Mouse (Mus musculus) urinary bladder, adult 2 months (tissue): ENCODE results near the gene Hexb. TPM values are rescaled to one million over a fixed set of nuclear protein-coding genes. Genes with fewer than 3 reads are reported as not detected.

Source experiments
- DNase-seq: peaks from one replicate; pipeline ENCODE4 v3.0.0; 2022; ENCODE audit warnings: low spot score
- polyA plus RNA-seq: library from polyadenylated mRNA; depleted of rRNA; stranded (reverse); fragments of >200 nt; gene quantifications from 2 replicates; pipeline ENCODE4 v1.2.3, GENCODE M21; 2012

The Hexb gene
- polyA plus RNA-seq, 1 experiment, result 113 TPM

DNA sequence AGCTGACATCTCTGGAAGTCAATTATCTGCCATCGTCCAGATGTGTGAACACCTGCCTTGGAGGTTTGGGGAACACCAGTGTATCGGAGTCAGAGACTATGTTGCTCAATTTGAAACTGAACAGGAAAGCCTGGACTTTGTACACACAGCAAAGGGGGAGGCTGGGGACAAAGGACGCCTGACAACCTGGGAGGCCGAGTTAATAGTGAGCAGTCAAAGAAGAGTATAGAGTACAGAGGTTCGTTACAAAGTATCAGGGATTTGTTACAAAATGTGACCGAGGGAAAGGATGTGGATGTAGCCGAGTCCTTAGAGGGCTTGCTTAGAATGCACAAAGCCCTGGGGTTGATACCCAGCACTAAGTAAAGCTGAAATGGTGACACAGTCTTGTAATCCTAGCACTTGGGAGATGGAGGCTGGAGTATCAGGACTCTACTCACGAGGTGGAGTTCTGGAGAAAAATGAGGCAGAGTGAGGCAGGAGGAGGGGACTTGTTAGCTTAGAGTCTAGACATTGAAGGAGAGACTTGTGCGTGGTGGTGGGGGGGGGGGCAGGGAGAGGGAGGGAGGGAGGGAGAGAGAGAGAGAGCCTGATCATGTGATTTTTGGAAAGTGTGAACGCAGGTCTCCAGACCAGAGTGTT is 26.3 kb upstream of the Hexb start:
- no peak for DNase-seq

DNA sequence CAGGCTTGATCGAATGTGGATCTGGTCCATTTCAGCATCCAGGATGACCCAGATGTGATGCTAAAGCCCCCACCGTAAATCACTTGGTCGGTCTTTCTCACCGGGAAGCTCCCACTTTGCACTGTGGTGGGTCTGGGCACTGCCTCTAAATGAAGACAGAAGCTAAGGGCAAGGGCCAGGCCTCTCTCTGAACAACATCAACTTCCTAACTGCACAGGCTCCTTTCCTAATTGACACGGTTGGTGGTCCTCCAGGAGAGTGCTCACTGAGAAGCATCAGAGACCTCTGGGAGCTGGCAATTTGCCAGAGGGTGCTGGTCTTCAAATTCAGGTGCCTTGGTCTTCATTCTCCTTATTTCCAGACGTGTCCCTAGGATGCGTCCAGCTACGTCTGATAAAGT is 25.7 kb upstream of the Hexb start:
- no peak for DNase-seq

DNA sequence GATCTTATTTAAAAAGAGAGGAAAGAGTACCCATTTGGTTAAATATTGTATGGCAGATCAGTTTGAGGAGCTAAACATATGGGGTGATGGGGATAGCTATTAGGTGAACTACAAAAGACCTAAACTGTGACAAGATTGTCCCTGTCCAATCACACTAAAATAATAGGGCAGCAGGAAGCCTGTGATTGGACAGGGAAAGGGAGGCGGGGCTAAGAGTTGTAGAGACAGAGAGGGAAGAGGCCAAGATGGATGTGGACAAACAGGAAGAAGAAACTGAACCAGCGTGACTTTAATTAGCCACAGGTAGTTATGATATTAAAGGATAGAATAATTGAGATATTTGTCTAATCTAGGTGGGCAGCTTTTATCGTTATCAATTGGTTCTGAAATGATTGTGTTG is 21.9 kb upstream of the Hexb start:
- no peak for DNase-seq

DNA sequence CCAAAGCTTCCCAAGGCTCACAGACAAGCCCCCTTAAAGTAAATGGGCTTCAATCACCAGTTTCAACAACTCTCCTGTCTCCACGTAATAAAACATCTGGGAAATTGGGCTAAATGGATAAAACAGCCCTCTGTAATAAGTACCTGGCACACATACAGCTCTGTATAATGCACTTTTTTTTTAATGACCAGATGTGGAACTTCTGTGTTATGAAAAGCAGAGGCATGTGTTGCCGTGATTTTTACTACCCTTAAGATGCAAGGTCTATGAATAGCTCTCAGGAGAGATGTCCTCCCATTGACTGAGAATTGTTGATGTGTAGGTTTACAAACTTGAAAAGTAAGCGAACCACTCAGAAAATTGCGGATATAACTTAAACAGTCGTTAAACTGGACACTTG is 18.0 kb upstream of the Hexb start:
- DNase-seq, result no peak

DNA sequence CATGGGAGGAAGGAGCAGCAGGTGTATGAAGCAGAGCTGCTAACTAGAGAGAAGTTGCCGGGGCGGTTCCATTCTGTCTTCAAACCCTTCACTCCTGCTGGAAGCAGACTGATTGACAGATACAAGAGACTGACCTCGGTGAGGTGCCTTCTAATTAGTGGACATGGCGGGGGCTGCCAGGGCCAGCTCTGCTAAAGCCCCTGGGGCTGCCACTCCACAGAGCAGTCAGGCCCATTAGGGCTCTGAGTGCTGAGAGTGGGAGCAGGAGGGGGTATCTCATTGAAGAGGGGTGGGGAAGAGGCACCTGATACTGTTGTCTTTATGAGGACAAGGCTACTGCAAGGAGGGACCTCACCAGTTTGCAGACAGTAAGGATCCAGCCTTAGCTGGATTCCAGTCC is 17.4 kb upstream of the Hexb start:
- no peak for DNase-seq

DNA sequence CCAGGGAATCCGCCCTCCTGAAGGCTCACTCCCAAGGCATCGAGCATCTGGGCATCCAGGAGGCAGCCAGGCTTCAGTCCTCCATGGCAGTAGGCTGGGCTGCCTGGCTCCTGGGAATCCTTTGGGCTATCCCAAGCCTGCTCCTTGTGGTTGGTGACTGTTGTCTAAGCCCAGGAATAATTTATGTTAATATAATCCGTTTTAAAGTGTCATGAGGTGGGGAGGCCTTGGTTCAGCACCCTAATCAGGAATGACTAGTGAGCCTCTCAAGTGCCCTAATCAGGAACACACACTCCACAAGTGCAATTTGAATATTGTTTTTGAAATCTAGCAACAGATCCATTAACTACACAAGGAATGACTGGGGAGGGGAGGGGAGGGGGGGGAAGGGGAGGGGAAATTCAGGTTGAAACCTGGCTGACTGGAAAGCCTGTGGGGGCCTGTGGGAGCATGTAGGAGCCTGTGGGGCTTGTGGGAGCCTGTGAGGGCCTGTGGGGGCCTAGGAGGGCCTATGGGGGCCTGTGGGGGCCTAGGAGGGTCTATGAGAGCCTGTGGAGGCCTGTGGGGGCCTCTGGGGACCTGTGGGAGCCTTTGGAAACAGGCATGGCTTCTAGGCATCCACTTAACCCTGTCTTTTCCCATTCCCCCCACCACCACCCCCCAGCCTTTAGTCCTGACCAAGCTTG is 16.6 kb upstream of the Hexb start:
- DNase-seq, result no peak

DNA sequence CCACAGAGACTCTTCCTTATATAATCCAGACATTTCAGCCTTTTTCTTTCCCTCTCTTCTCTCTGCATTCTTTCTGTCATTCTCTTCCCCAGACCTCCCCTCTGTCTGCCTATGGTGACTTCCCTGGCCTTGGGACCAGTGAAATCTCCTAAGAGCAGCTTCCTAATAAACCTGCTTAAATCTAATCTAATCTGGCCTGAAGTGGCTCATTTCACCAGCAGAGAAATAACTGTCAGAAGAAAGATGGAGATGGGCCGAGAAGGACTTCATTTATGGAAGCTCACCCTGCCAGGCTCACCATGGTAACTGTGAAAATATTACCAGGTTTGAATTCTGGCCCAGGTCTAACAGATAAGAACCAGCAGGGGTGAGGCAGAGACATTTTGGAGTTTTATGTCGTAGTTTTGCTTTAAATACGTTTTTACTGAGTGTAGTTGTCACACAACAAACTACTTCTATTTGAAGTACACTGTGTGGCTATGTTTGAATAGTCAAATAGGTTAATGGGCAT is 10.4 kb upstream of the Hexb start:
- no peak for DNase-seq

DNA sequence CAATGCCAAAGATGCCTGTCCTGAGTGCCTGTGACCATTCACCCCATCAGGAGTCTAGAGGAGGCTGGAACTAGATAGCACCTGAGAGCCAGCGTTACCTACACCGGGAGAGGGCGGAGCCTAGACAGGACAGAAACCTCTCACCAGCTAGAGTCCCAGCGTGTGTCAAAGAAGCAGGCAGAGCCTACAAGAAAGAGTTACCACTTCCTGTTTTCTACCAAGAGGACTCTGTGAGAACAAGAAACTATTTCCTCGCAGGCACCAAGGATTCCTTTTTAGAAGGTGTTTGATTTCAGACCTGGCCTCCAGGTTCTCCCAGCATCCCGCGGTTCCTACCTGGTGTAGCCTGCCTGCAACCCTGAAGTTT is 9.9 kb upstream of the Hexb start:
- DNase-seq, result no peak

DNA sequence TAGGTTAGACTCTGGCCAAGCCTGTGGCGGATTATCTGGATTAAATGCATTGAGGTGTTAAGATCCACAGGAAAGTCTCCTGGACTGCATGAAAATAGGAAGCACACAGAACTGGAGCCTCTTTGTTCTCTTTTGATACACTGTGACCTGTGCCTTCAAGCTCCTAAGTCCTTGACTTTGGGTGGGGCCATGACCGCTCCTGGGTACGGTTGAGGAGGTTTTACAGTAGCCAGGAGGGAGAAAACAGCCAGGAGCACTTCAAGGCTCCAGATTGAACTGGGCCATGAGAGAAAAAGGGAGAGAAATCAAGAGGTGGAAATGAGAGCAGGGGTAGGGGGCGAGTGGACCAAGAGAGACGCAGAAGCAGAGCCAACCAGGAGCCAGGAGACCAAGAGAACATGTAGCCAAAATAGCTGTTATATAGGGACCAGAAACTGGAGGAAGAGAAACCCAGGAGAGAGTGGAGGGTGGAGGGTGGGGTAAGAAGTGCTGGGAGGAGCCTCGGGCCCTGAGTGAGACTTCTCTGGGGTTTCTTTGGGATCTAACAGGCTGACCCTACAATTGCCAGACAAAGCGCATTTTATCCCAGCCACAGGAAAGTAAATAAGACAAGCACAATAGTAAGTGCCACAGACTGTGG is 9.4 kb upstream of the Hexb start:
- DNase-seq, result no peak

DNA sequence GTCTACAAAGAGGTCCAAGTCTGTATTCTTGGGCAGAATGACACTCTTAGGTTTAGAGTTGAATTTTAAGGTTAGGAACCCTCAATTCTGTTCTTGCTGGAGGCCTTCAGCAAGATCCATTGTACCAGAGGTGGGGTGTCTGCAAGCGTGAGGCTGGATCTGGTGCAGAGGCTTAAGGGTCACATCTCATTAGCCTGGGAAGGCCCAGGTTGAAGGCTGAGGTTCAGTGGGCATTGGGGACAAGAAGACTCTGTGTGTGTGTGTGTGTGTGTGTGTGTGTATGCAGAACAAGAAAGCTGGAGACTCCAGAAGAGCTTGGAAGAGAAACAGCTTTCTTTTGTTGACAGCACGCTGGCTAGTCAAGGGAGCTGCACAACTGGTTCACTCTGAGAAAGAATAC is 7.9 kb upstream of the Hexb start:
- no peak for DNase-seq

DNA sequence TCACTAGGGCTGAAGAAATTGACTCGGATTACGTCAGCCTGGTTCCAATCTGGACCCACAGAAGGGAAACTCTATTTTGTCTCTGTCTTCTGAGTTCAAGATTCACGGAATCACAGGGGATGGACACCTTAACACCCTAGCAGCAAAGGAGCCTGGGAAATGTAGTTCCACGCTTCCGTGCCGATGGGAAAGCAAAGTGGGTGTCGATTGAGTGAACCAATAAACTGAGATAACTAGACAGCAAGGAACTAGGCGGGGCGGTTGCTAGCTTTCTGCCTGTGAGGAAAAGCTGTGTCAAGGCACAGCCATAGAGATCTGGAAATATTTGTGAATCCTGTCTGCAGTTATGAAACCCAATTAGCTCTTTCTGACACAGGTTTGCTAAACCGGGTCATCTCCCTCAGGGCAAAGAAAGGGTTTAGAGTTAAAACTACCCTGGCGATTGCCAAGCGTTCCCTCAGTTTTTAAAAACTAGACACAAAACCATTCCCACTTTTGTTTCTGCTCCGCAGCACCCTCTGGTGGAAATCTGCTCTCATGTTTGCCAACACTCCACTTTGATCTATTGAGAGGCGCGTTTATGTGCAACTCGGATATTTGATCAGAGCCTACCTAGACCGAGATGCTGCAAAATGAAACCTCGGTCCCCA is 7.0 kb upstream of the Hexb start:
- DNase-seq, result peak; percentile 52

DNA sequence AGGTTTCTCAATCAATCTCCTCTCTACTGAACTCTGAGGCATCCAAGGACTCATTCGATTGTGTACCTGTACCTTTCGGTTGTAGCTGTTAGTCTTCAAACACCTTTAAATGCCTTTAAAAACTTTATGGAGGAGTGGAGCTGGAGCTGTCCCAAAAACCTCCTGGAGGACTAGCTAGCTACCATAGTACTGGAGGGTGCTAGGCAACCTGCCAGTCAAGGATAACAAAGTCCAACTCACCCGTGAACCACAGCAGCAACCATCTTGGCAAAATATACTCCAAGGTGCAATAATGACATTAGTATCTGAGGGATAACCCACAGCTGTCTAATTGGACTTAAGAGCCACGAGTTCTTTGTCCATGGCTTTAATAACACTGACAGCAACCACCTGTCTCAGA is 3.7 kb upstream of the Hexb start:
- DNase-seq, result no peak

DNA sequence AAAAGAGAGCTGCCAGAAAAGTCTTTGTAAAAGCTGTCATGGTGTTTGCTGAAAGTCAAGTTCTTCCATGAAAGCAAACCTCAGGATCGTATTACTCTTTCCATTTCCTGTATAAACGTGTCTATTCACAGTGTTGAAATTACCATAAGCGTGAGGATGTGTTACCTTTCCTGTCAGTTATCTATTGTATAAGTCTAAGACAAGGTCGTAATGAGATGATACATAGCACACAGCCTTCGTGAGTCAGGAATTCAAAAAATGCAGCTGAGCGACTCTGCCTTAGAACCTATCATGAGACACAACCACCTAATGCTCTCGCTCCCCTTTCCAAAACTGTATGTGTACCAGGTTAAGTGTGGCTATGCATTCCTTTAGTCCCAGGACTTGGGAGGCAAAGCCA is 2.9 kb upstream of the Hexb start:
- DNase-seq, result no peak

DNA sequence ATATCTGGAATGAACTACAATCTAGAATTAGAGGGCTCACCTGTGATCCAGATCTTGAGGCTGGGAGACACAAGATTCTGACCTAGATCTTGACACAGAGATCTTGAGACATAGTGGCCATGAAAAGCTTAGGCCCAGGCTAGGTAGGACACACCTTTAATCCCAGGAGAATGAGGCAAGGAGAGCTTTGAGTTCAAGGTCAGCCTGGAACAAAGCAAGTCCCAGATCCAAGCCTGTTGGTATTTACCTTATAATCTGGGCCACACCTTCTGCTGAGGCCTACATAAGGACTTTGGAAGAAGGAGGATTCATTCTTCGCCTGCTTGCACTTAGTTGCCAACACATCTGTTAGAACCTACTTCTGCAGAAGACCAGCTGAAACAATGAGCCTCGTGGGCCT is 966 bp upstream of the Hexb start:
- no peak for DNase-seq

DNA sequence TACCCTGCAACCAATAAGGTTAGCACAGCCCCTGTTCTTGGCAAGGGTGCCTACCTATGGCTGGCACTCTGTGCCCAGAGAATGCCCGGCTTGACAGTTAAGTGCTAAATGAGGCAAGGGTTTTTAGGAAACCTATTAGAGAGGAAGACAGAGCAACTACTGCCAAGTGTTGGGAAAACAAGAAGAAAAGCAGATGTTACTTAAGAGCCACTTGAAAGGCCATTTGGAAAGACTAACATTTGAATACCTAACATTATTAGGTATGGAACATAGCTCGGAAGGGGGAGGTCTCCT is 1.3 kb downstream of the Hexb start:
- DNase-seq, result no peak

DNA sequence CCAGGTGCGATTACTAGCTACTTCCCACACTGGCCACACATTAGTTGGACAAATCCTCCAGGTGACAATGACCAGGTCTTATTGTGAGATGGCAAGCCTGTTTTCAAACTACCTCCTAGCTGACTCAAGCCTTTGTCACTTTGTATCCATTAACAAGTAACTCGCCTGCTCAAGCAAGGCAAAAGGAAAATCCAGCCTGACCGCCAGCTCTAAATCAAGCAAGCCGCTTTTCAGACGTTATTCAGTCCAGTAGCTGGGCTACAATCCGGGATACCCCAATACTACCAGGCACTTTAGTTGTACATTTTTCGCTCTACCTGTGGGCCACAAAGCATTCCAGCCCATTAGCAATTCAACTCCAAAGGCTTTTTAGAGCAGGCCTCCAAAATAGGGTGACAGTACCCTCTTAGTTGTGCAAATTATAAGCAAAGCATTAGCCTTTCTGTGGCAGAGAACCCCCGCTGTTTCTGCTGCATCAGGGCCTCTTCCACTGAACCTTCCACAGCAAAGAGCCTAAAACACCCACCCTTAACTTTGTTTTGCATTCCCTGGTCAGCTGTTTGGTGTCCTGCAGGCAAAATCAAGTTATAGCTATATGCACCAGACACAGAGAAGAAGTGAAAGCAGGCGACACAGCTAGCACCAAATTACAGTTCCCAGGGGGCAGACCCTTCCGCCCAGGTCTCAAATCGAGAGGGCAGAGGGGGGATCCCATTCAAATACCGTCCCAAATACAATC is 1.8 kb downstream of the Hexb start:
- no peak for DNase-seq

DNA sequence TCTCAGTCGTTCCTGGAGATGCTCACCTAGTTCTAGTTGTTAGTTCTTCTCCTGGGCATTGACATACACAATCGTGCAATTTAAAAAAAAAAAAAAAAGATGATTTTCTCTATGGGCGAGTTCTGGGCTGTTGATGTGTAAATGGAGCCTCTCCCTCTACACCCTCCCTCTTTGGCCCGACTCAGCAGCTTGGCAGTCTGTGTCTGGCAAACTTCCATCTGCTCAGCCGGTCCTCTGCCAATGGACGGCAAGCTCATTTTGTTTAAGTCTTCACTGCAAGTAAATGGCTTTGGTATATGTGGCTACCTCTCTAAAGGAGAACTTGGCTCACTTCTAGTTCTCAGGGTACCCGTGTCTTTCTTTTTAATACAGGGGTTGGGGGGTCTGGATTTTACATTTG is 4.7 kb downstream of the Hexb start:
- no peak for DNase-seq

DNA sequence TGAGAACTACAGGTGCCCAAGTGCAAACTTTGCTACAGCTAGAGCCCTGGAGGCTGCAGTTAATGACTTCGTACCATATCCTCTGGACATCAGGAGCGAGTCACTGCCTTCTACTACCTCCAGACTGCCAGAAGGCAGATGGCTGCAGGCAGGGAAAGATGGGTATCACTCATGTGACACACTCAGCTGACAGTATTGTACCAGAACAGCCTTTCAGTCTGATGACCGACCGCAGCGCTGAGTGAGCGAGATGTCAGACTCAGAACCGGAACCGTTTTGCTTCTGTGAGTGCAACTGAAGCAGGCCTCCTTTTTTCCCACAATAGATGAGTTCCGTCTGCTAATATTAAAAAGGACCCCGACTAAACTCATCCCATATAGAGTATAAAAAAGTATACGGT is 5.5 kb downstream of the Hexb start:
- DNase-seq, result no peak

DNA sequence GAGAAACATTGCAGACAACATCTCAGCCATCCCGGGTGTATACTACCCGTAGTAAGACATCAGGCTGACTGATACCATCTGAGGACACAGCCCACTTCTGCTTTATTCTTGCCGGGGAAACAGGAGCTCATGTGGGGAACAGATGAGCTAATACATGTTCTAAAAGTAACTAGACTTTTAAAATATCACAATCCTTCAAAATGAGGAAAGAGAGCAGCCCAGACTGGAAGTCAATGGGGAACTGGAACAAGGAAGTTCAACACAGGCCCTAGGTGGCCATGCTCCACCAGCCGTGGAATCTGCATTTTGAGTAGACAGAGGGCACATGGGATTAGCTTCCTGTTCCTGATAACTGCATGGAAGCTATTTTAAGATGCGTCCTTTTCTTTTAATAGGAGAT is 10.5 kb downstream of the Hexb start:
- no peak for DNase-seq

DNA sequence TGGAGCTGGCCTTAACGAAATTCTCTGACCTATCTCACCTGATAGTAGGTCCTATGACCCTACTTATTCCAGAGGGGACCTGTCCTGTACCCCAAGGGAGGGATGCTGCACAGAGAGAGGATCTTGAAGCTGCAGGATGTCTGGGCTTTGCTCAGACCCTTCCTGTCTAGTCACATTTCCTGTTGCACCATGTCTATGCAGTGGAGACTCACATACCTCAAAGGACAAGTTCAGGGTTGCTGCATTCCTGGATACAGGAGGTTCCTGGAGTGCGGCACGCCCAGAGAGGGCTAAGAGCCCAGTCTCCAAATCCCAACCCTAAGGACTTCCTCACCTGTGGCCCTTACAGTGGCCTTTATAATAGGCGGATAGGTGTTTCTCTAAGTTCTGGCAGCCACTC is 11.8 kb downstream of the Hexb start:
- no peak for DNase-seq

DNA sequence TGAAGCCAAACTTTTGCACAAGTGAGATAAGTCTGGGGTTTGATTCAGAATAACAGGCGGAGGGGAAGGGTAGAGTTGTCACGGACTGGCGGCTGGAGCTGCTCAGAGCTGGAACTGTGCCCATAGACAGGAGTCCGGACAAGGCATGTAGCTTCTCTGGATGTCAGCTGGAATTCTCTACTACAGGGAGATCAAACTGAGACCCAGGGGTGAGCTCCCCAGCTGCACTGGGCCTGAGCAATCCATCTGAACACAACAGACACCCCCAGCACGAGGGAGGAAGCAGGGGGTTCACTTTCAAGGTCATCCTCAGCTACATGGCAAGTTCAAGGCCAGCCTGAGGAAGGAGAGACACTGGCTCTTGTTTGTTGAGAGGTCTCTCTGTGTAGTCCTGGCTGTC is 13.5 kb downstream of the Hexb start:
- DNase-seq, result no peak

DNA sequence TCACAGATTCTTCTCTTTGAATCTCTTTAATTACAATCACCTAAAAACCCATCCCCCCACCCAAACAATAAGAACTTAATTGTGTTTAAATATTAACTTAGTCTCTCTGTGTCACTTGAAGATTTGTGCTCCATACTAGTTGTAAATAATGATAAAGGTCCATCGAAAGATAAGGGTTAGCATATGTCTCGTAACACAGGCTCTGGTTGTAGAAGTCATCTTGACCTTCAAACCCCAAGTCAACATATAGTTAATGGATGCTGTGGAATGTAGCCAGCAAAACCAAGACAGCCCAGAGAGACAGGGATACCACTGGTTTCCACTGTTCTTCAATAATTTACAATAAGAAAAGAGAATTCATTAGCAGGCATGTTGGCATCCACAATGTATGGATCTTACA is 14.0 kb downstream of the Hexb start:
- no peak for DNase-seq
